In genomic region chr10:112271803-112272165, GRCm38 (mm10) we compare ENCODE assay signal across 8 mouse cellular contexts. TPM values are rescaled to one million over a fixed set of nuclear protein-coding genes. Genes with fewer than 3 reads are reported as not detected.
DNase-seq lines count a peak whose midpoint lies in the region; ATAC-seq lines count a peak whose summit lies in the region.

No protein-coding gene starts in this region.

- peaks cover 15% of the 10 kb centered on the region for H3K9me3 ChIP-seq in megakaryocyte, embryonic 14.5 days
- no peaks in the 10 kb centered on the region for H3K9me3 ChIP-seq in hindbrain, embryonic 15.5 days

- H3K27me3 ChIP-seq in megakaryocyte, embryonic 14.5 days (replicated peaks): peaks cover 46% of the 10 kb centered on the region
- H3K27me3 ChIP-seq in hindbrain, embryonic 15.5 days: peaks cover 9% of the 10 kb centered on the region

- H3K4me1 ChIP-seq in megakaryocyte, embryonic 14.5 days: peaks cover 15% of the 10 kb centered on the region; the same call in 1 of the 2 replicates
- H3K4me1 ChIP-seq in hindbrain, embryonic 15.5 days (replicated peaks): peaks cover 17% of the 10 kb centered on the region; the same call in 1 of the 2 replicates

- H3K4me2 ChIP-seq in hindbrain, embryonic 15.5 days: peak overlapping the region; percentile 93

- ATAC-seq in megakaryocyte, adult 5-6 weeks (ENCODE audit: poor library complexity, severe bottlenecking): no peak
- peak; percentile 21; the same call in 1 of the 2 replicates for ATAC-seq in hindbrain, embryonic 15.5 days (ENCODE audit: low FRiP score, low read depth)

- H3K36me3 ChIP-seq in megakaryocyte, embryonic 14.5 days (replicated peaks; ENCODE audit: low read length): no peaks in the 10 kb centered on the region
- H3K36me3 ChIP-seq in hindbrain, embryonic 15.5 days: no peaks in the 10 kb centered on the region

- H3K4me3 ChIP-seq in megakaryocyte, embryonic 14.5 days (replicated peaks): peak overlapping the region; percentile 62
- peak overlapping the region; percentile 47 for H3K4me3 ChIP-seq in hindbrain, embryonic 15.5 days

- peak; percentile 9 for DNase-seq in adrenal gland, postnatal 14 days
- DNase-seq in adrenal gland, adult (ENCODE audit: inconsistent age in 2 of 2, low spot score in 1 of 2): no peak
- DNase-seq in mesoderm, embryonic 11.5 days (ENCODE audit: low read depth, low spot score): peak; percentile 21
- no peak for DNase-seq in c-Kit-positive CD71-positive TER-119-positive erythroid progenitor cells, embryonic 14.5 days (ENCODE audit: low spot score)
- no peak for DNase-seq in cerebellum, adult 8-10 months

- under 1% methylated on average over 36 of the region's 36 CpGs for WGBS in hindbrain, embryonic 15.5 days

- peak overlapping the region; percentile 55 for H3K9ac ChIP-seq in hindbrain, embryonic 15.5 days

- H3K27ac ChIP-seq in hindbrain, embryonic 15.5 days (replicated peaks): no peak overlapping the region

RNA-seq across cellular contexts. Expression of gene Kcnc2, which starts 0.9 kb away (rescaled TPM):
- 0.30 and 0.64 TPM in 2 replicates for total RNA-seq in adrenal gland, postnatal 14 days (2021)
- not detected in 2 replicates for polyA plus RNA-seq in megakaryocyte, embryonic 14.5 days (2012; ENCODE audit: insufficient read depth, low replicate concordance)
- total RNA-seq in megakaryocyte, adult 5-6 weeks (2015): not detected in 2 replicates
- total RNA-seq in megakaryocyte, adult 5-6 weeks (2017): not detected in 2 replicates
- 7.1 and 7.7 TPM in 2 replicates for polyA plus RNA-seq in hindbrain, embryonic 15.5 days (2015; fragmentation: Nextera tagmentation; extraction: Ambion mirVana)

Comparison
In these comparisons a context has a peak if more than half of its experiments do, and no peak if none do; other contexts are left out.
1. DNase-seq: peak in adrenal gland, postnatal 14 days (single experiment) and mesoderm, embryonic 11.5 days (single experiment); none in adrenal gland, adult (0 of 2), c-Kit-positive CD71-positive TER-119-positive erythroid progenitor cells, embryonic 14.5 days (single experiment) and cerebellum, adult 8-10 months (single experiment).